Mouse (Mus musculus): ENCODE measurements around the gene Rtl9. TPM values are rescaled to one million over a fixed set of nuclear protein-coding genes. Genes with fewer than 3 reads are reported as not detected.

Gene Rtl9
- polyA plus RNA-seq, 1 experiment from 2014 or later = 0.23 TPM

DNA sequence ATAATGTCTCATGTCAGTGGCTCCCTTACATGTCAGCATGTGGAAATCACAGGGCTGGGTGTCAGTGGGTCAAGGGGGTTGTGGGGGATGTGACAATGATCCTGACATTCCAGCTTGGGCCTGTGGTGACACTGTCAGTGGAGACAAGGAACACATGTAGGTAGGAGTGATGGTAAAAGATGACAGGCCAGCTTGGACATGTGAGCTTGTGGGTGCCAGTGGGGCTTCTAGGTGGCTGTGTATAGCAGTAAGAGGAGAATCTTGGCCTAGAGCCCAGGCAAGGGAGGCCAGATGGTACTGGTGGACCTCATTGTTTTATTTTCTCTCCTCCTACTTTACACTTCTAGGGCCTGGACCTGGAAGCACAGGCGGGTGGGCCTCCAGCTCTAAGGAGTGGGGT lies 16.7 kb upstream of the Rtl9 start:
- Histone ChIP-seq H3K4me2 (no peak overlapping the region), H3K9ac (no peak overlapping the region), H3K27ac (no peak overlapping the region), H3K27me3 (peaks cover 84% of the 10 kb centered on the region), H3K9me3 (no peaks in the 10 kb centered on the region), H3K4me1 (peaks cover 4% of the 10 kb centered on the region), H3K36me3 (replicated peaks) (no peaks in the 10 kb centered on the region), H3K4me3 (replicated peaks) (no peak overlapping the region)
- WGBS = 58% methylated on average over 1 of the region's 1 CpGs
- no peak for ATAC-seq (ENCODE audit: low FRiP score)

DNA sequence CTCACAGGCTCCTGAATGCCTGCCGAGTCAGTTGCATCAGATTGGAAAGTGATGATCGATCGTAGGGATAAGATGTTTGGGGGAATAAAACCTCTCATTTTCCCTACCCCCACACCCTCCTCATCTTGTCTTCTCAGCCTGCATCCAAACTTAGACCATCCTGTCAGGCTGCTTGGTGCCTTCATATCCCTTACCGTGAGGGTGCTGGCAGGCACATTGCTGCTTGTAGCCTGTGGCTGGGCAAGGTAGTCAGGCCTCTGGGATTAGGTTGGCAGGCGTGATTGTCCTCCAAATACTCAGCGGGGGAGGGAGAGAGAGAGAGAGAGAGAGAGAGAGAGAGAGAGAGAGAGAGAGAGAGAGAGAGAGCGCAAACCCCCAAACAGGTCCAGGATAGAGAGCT lies 11.2 kb upstream of the Rtl9 start:
- Histone ChIP-seq H3K27ac (no peak overlapping the region), H3K9ac (no peak overlapping the region), H3K9me3 (no peaks in the 10 kb centered on the region), H3K4me1 (no peaks in the 10 kb centered on the region), H3K27me3 (peaks cover 49% of the 10 kb centered on the region), H3K36me3 (replicated peaks) (no peaks in the 10 kb centered on the region), H3K4me3 (replicated peaks) (no peak overlapping the region), H3K4me2 (no peak overlapping the region)
- ATAC-seq (ENCODE audit: low FRiP score) = no peak
- WGBS = 66% methylated on average over 7 of the region's 7 CpGs

- Histone ChIP-seq H3K4me2 (no peak overlapping the region), H3K27ac (no peak overlapping the region), H3K9ac (no peak overlapping the region), H3K27me3 (peaks cover 35% of the 10 kb centered on the region), H3K36me3 (replicated peaks) (no peaks in the 10 kb centered on the region), H3K4me3 (replicated peaks) (no peak overlapping the region), H3K9me3 (no peaks in the 10 kb centered on the region), H3K4me1 (no peaks in the 10 kb centered on the region)
- WGBS = 52% methylated on average over 6 of the region's 6 CpGs
- no peak for ATAC-seq (ENCODE audit: low FRiP score)
Observed at GRCm38 (mm10) chrX:143090904-143091588, 8.3 kb upstream of the Rtl9 start.

GRCm38 (mm10) chrX:143097551-143097950 lies 1.8 kb upstream of the Rtl9 start:
- Histone ChIP-seq H3K9me3 (no peaks in the 10 kb centered on the region), H3K9ac (no peak overlapping the region), H3K36me3 (replicated peaks) (no peaks in the 10 kb centered on the region), H3K27ac (no peak overlapping the region), H3K4me2 (no peak overlapping the region), H3K4me1 (no peaks in the 10 kb centered on the region), H3K27me3 (peaks cover 14% of the 10 kb centered on the region; the same call in 1 of the 2 replicates), H3K4me3 (replicated peaks) (no peak overlapping the region)
- 82% methylated on average over 6 of the region's 6 CpGs for WGBS
- no peak for ATAC-seq (ENCODE audit: low FRiP score)

GRCm38 (mm10) chrX:143103146-143103545 lies 3.8 kb downstream of the Rtl9 start:
- H3K27me3 ChIP-seq = 0 out of 2 replicates have a peak, but pooled peaks cover 3% of the 10 kb centered on the region
- H3K4me1 ChIP-seq = no peaks in the 10 kb centered on the region
- ATAC-seq (ENCODE audit: low FRiP score) = no peak
- H3K9ac ChIP-seq = no peak overlapping the region
- no peak overlapping the region for H3K4me2 ChIP-seq
- 93% methylated on average over 5 of the region's 5 CpGs for WGBS
- H3K9me3 ChIP-seq = no peaks in the 10 kb centered on the region
- H3K36me3 ChIP-seq (replicated peaks) = no peaks in the 10 kb centered on the region
- no peak overlapping the region for H3K27ac ChIP-seq
- H3K4me3 ChIP-seq (replicated peaks) = no peak overlapping the region

DNA sequence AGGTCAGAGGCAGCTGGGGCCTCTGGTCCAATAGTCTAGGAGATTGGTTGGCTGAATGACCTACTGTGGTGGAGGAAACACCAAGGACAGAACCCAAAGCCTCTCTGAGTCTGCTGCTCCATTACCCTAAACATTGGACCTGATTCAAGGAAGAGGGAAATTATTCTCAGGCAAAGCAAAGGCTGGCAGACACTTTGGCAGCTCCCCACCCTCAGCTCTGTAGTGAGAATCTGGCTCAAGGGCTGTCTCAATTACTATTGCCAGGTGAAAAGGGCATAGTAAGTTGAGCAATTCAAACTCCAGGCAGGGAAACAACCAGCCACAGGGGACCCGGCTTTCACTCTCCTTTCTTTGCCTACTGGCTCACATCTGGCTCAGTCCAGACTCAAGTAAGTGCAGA lies 6.5 kb downstream of the Rtl9 start:
- WGBS = 77% methylated on average over 1 of the region's 1 CpGs
- ATAC-seq (ENCODE audit: low FRiP score) = no peak
- 0 out of 2 replicates have a peak, but pooled peaks cover 3% of the 10 kb centered on the region for H3K27me3 ChIP-seq
- no peak overlapping the region for H3K4me2 ChIP-seq
- H3K36me3 ChIP-seq (replicated peaks) = no peaks in the 10 kb centered on the region
- no peak overlapping the region for H3K27ac ChIP-seq
- H3K9ac ChIP-seq = no peak overlapping the region
- H3K9me3 ChIP-seq = no peaks in the 10 kb centered on the region
- no peak overlapping the region for H3K4me3 ChIP-seq (replicated peaks)
- H3K4me1 ChIP-seq = no peaks in the 10 kb centered on the region

DNA sequence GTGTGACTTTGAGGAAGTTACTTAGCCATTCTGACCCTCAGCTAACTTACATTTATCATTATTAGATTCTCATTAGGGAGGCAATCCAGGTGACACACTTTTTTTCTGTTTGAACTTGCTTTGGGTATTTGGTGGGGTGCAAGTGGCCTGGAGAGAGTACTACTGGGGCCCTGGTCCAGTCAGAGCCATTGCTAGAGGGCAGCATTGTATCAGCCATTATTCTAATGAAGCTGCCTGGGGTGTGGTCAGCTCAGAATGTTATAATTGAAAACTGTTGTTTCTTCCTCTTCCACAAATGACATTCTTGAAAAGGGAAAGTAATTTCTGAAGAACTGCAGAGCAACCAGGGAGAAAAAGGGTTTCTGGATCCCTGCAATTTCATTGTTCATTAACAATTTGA lies 13.2 kb downstream of the Rtl9 start:
- Histone ChIP-seq H3K9me3 (no peaks in the 10 kb centered on the region), H3K4me3 (replicated peaks) (no peak overlapping the region), H3K4me2 (no peak overlapping the region), H3K36me3 (replicated peaks) (no peaks in the 10 kb centered on the region), H3K27ac (no peak overlapping the region), H3K4me1 (no peaks in the 10 kb centered on the region), H3K27me3 (no peaks in the 10 kb centered on the region), H3K9ac (no peak overlapping the region)
- ATAC-seq (ENCODE audit: low FRiP score) = no peak

Other genes with a start within 250 kb of the Rtl9 start
- 11.3 and 12.7 TPM in 2 replicates for gene Ammecr1, start 132.9 kb upstream of the Rtl9 start, polyA plus RNA-seq (2016; fragmentation: Nextera tagmentation; extraction: Ambion mirVana)

Measured in forebrain, embryonic 12.5 days (tissue).